Mouse (Mus musculus) thymus, adult 2 months (tissue): Measurements from ENCODE around the gene Vdac2.

Experiments used
- CTCF ChIP-seq: fragments of 200-500 bp; IDR thresholded peaks from 2 replicates; pipeline ENCODE4 v1.5.1; 2012; ENCODE audit warnings: mild to moderate bottlenecking, control low read depth, low read length, moderate library complexity, borderline replicate concordance; ENCODE audit not compliant: control insufficient read depth, poor library complexity, insufficient read depth; ENCODE audit errors: extremely low read depth
- POLR2A ChIP-seq: fragments of 200-500 bp; IDR thresholded peaks from 2 replicates; pipeline ENCODE4 v1.6.1; 2012; ENCODE audit warnings: mild to moderate bottlenecking, low read length, control low read depth, moderate library complexity; ENCODE audit not compliant: control insufficient read depth, poor library complexity, insufficient read depth; ENCODE audit errors: extremely low read depth

- TF ChIP-seq CTCF (no peak), POLR2A (no peak)
These were observed 13.4 kb downstream of the Vdac2 start for GRCm38 (mm10) chr14:21838336-21839017.
